Mouse (Mus musculus) brain, embryonic 14.5 days (tissue): ENCODE data around the gene 4933416C03Rik.

Experiments
- CTCF ChIP-seq: fragments of 200-500 bp; IDR thresholded peaks from 2 replicates; pipeline ENCODE4 v1.5.1; 2012; ENCODE audit warnings: inconsistent platforms, mild to moderate bottlenecking, moderate library complexity, borderline replicate concordance; ENCODE audit not compliant: insufficient read depth, insufficient read length; ENCODE audit errors: extremely low read depth
- POLR2A ChIP-seq: fragments of 200-500 bp; IDR thresholded peaks from 2 replicates; pipeline ENCODE4 v1.6.1; 2012; ENCODE audit warnings: mild to moderate bottlenecking, inconsistent platforms, borderline replicate concordance; ENCODE audit not compliant: poor library complexity, insufficient read depth, insufficient read length, severe bottlenecking; ENCODE audit errors: extremely low read depth

DNA sequence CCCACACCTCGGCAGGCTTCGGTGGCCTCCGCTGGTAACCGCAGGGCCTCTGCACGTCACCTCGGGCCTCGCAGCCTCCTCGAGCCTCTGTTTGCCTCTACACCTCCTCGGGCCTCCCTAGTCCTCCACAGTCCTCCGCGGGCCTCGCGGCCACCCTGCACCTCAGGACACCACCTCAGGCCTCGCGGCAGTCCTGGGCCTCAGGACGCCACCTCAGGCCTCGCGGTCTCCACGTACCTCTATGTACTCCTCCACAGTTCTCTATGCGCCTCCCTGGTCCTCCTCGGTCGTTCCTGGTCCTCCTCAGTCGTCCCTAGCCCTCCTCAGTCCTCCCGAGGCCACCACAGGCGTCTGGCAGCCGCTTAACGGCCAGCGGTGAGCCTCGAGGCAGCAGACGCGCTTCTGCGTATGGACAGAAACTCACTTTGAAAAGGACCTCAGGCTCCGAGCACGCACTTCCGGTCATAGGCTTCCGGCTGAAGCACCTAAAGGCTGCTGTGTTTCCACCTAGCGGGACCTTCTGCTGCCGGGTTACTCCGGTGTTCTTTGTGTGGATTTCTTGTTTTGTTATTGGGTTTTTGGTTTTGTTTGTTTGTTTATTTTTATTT, at the start of gene 4933416C03Rik:
- TF ChIP-seq CTCF (no peak), POLR2A (no peak)
